Mouse (Mus musculus) adrenal gland, adult 8-10 months (tissue): ENCODE measurements around the gene Icos. TPM values are rescaled to one million over a fixed set of nuclear protein-coding genes. Genes with fewer than 3 reads are reported as not detected.

Source experiments
- DNase-seq: peaks from one replicate; pipeline ENCODE4 v3.0.0; 2022
- total RNA-seq, 4 experiments: library from RNA; stranded (reverse); gene quantifications; 2 replicates each; pipeline ENCODE4 v1.2.4; 2022

Gene Icos
- under 1 TPM in 1 of 4 experiments, not detected in 3; 0.13 TPM for total RNA-seq

DNA sequence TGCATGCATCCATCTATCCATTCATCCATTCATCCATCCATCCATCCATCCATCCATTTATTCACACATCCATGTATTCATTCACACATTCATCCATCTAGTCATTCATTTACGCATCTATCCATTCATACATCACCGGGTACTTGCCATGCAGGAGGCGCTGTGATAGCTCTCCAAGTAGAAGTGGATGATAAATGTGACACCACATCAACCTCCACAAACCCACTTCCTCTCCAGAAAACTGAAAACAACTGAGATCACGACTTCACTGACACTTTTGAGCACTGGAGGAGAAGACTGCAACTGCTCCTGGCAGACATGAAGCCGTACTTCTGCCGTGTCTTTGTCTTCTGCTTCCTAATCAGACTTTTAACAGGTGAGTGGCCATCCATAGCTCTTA is at the start of gene Icos:
Icos (plus strand) TSS at position 287 of the 400 bp plus-strand sequence.
- DNase-seq, result no peak

DNA sequence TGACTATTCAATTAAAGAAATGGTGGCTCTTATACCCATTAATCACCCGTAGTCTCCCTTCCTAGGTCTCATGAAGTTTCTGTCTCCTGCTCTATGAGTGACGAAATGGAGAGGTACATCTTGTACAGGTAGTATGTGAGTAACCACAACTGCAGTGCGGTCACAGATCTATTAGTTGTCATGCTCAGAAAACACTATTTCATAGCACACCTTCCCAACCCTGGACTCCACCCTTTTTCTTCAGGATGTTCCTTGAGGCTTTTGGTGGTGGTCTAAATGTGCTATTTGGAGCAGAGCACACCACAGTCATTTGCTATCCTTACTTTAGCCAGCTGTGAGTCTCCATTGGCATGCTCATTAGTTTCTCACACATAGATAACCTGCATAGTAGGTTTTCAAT is 48.7 kb upstream of the Icos start:
- DNase-seq, result no peak

DNA sequence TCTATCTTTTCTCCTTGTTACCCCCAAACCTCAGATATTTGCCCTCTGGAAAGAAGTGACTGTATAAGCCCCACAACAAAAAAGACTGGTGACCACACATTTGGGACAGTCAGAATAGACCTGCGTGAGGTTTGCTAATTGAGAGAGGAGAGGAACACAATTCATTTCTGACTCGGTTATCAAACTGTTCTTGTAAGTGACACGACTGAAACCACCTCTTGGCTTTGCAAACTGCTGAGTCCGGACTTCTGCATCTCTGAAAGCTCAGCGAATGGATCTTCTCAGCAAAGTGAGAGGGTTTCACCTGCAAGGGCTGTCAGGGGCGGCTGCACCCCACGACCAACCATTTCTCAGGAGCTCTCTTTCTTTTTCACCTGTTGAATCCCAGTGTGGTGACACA is 47.3 kb upstream of the Icos start:
- DNase-seq, result no peak

- no peak for DNase-seq
Observed at GRCm38 (mm10) chr1:60935968-60936581, 41.7 kb upstream of the Icos start.

DNA sequence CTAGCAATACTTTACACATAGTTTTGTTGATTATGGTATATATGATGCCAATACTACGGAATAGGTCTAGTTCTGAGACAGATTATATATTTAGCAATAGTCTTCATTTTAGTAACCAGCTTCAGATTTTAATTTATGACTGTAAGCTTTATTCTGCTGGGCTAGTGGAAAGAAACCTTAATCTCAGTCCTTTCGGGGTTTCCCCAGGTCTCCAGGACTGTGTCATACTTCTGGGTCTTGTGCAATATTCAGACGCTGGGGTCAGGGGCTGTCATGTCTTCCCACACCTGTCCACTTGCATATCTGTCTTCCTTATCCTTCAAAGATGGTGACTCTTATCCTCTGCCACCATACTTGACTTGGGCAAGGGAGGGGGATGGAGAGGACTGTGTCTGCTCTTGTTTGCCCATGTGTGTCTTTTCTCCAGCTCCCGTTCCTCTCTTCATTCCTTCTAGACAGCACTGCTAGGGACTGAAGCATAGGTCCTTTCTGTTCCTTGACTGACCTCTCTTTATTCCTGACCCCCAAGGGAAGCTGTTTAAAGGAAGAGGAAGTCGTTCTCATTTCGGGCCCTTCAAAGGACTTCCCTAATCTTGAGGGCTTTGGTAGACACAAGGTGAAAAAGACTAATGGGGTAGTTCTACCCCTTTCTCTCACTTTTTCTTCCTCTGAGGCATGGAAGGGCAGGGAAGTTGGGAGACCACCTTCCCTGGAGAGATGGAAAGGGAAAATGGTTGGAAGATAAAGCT is 40.6 kb upstream of the Icos start:
- no peak for DNase-seq

- DNase-seq, result no peak
Observed at GRCm38 (mm10) chr1:60938256-60938655, 39.5 kb upstream of the Icos start.

- DNase-seq, result no peak
Observed at GRCm38 (mm10) chr1:60938974-60939373, 38.8 kb upstream of the Icos start.

DNA sequence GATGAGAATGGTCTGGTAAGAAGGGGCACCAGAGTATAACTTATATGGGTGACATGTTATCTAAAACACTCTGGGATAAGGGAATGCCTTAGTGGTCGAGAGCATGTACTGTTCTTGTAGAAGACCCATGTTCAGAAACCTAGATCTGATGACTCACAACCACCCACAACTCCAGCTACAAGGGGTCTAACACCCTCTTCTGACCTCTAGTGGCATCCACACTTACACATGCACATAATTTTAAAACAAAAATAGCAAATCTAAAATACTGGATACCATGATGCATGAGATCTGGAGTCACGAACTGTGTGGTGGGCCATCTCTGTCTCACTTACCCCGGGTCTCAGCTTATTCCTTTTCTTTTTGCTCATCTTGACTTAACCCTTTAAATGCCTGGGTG is 37.7 kb upstream of the Icos start:
- DNase-seq, result no peak

- DNase-seq, result no peak
Observed at GRCm38 (mm10) chr1:60940620-60941019, 37.1 kb upstream of the Icos start.

DNA sequence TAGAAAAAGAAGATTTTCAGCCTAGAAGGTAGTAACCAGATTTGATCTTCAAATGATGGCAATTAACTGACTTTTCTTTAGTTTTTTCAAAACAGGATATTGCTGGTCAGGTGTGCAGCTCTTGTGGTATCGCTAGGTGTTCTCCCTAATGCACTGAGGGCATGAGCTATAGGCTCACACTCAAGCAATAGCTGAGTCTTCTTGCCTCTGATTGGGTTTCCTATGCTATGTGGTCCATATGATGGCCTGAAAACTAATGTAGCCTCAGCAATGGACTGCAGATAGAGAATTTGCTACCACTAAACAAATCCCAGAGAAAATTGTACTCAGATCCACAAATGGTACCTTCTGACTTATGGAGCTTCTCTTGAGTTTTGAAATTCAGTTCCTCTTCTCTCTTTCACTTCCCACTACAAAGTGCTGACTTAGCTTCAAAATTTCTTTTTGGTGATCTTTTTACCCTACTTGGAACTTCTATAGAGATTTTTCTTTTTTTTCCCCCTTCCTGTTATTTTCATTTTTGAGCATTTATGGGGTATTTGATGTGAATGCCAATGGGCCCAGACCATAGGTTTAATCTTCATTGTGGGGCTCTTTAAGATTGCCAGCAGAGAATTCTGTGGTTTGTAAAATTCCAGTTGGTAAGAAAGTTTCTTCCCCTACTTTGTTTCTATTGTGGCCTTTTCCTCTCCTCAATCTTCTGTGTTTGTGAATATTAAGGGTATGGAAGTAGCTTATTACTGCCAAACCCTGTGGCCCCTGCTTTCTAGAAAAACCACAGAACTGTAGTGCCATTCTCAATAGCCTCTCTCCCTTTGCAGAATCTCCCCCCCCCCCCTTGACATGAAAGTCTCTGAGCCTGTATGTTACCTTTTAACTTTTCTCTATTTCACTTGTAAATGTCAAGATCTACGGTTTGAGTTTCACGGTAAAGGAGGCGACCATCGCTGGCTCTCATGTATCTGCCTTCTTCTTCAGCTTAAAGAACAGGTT is 36.4 kb upstream of the Icos start:
- DNase-seq, result no peak

GRCm38 (mm10) chr1:60942921-60943320 is 34.8 kb upstream of the Icos start:
- DNase-seq, result no peak

- DNase-seq, result no peak
Observed at GRCm38 (mm10) chr1:60945633-60946401, 31.9 kb upstream of the Icos start.

DNA sequence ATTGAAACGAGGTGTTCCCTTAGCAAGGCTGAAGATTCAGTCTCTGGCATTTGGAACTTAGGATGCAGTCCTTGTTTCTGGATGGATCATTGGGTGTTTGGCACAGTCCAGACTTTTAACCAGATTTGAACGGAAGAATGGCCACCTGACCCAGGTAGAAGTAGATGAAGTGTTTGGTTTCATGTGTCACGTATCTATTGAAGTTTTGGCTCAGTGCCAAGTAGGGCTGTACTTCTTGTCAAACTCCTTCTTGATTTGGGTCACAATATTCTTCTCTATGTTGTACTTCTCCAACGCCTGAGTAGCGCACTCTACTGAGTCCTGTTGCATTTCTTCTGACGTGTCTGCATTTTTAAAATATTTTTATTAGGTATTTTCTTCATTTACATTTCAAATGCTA is 29.6 kb upstream of the Icos start:
- no peak for DNase-seq

DNA sequence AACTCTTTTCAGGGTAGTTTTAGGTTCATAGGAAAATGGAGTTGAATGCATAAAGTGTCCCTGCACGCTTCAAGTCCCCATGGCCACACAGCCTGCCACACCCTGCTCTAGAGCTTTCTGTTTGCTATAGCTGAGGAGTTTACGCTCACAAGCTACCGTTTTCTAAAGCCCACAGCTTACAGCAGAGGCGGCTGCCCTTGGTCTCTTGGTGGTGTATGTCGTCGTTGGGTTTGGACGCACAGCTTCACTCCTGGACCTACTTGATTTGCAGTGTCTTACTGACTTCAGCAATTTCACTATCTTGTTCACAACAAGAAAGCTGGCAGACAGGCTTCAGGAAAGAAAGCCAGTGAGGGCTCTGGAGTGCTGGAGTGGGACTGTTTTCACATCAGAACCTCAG is 24.8 kb upstream of the Icos start:
- DNase-seq, result no peak

GRCm38 (mm10) chr1:60953686-60954085 is 24.0 kb upstream of the Icos start:
- DNase-seq, result no peak

DNA sequence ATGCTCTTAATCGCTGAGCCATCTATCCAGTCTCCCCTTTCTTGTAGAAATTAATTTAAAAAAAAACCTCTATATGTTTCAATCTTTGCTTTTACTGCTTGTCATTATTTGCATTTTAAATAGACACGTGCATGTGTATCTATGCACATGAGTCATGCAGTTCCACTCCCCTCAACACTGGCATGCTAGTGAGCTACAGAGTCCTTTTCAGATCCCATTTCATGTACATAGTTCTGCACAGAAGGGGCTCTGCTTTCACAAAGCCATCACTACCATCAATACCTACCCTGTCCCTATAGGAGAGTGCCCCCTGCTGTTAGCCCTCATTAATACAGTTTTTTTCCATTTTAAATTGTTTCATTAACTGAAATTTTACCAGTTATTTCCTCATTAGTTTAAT is 23.0 kb upstream of the Icos start:
- no peak for DNase-seq

DNA sequence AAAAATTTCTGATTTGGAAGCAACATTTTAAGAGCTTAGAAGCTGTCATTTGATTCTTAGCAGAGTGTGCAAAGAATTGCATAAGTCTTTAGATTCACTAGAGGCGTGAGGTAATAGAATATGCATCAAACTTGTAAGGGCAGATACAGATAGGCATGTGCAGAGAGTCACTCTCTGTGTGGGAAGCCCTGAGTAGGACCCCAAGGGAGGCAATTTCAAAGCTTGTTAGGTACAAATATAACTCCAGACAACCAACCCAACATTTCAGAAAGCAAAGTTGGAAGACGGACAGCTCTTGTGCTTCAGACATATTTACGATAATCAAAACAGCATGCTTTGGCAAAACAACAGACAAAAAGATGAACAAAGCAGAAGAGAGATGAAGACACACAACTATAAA is 22.5 kb upstream of the Icos start:
- DNase-seq, result no peak

DNA sequence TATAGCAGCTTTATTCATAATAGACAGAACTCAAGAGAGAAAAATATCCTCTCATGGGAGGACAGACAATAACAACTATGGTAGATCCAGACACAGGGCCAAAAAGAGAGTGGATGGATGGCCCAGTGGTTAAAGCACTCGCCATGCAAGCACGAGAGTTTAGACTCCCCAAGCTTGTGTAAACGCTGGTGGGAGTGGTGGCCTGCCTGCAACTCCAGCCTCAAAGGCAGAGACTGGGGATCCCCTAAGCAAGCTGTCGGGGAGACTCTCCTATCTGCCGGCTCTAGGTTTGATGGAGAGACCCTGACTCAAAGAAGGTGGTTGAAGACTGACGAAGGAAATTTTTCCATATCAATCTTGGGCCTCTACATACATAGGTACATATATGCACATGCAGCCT is 21.5 kb upstream of the Icos start:
- no peak for DNase-seq

- no peak for DNase-seq
Observed at GRCm38 (mm10) chr1:60958287-60958686, 19.4 kb upstream of the Icos start.

- no peak for DNase-seq
Observed at GRCm38 (mm10) chr1:60959246-60959645, 18.5 kb upstream of the Icos start.

DNA sequence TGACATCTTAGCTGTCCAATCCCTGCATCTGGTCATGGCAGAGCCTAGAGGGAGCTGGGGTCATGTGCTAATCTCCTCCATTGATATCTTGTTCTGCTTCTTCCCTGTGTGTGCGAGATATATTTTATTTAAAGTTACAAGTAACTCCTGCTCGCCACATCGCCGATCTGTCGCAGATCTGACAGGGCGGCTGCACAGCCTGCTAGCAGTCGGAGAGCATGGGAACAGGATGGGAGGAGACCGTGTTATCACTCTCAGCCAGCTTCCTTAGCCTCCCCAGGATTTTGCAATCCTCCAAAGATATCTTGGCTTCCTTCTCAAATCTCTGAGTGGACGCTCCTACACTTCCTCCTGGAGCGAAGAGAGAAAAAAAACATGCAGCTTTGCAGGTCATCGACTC is 17.3 kb upstream of the Icos start:
- no peak for DNase-seq

- no peak for DNase-seq
Observed at GRCm38 (mm10) chr1:60961080-60961479, 16.6 kb upstream of the Icos start.
